Mouse (Mus musculus): Measurements from ENCODE around the gene Zfyve27. TPM values are rescaled to one million over a fixed set of nuclear protein-coding genes. Genes with fewer than 3 reads are reported as not detected.
A peak's percentile ranks its signal among the peaks of the same experiment; 100 is the strongest.

The Zfyve27 gene
- polyA plus RNA-seq, 1 experiment from 2014 or later = 19.5 TPM

DNA sequence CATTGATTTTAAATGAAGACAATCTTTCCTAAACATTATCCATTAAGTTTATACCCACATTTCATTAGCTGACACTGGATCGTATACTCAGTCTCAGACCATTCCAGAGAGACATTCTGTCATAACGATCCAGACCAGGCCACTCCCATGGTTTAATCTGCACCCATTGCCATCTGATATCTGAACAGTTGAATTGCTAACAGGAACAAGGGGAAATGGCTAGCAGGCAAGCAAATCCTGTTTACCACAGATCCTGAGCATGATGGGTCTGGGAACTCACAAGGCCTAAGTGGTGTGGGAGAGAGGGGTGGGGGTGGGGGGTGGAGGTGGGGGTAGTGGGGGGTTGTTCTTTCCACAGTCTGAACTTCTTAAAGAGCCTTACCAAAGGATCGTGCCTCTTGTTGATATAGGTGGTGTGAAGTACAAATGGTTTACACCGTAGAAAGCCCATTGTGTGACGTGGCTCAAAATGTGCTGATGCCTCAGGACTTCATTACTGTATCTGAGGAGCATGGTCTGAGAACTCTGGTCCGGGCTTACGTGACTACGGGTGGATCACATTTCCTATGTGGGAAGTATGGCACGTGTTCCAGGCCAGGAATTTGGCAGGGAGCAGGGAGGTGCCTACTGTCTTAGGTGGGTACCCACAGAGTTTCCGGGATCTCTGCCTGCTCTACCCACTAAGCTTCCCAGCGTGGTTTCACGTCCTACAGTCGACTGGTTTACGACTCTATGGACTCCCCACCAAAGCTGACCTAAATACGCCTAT, 25.1 kb upstream of the Zfyve27 start:
- no peaks in the 10 kb centered on the region for H3K36me3 ChIP-seq (ENCODE audit: control insufficient read depth, insufficient read depth, low read length)
- WGBS = 89% methylated on average over 15 of the region's 15 CpGs

GRCm38 (mm10) chr19:42139724-42140517, 23.8 kb upstream of the Zfyve27 start:
- Histone ChIP-seq H3K9ac (ENCODE audit: low read length) (no peak overlapping the region), H3K9me3 (replicated peaks; ENCODE audit: control insufficient read depth, low read length) (no peaks in the 10 kb centered on the region), H3K36me3 (ENCODE audit: control insufficient read depth, insufficient read depth, low read length) (no peaks in the 10 kb centered on the region), H3K4me1 (ENCODE audit: control insufficient read depth, insufficient read depth, low read length) (no peaks in the 10 kb centered on the region), H3K4me3 (ENCODE audit: low read depth, low read length) (no peak overlapping the region), H3K27ac (ENCODE audit: low read depth, low read length) (no peak overlapping the region), H3K4me2 (ENCODE audit: low read length) (no peak overlapping the region), H3K27me3 (replicated peaks; ENCODE audit: control insufficient read depth, insufficient read depth, low read length) (no peaks in the 10 kb centered on the region)
- ATAC-seq (no peak), DNase-seq (ENCODE audit: low spot score) (no peak)
- WGBS = 85% methylated on average over 5 of the region's 5 CpGs

More for the DNA sequence above, 25.1 kb upstream of the Zfyve27 start:
- no peak overlapping the region for H3K27ac ChIP-seq (ENCODE audit: low read depth, low read length)
- DNase-seq (ENCODE audit: low spot score) (no peak), ATAC-seq (no peak)
- H3K4me3 ChIP-seq (ENCODE audit: low read depth, low read length) = no peak overlapping the region
- H3K4me2 ChIP-seq (ENCODE audit: low read length) = no peak overlapping the region
- no peaks in the 10 kb centered on the region for H3K27me3 ChIP-seq (replicated peaks; ENCODE audit: control insufficient read depth, insufficient read depth, low read length)
- H3K4me1 ChIP-seq (ENCODE audit: control insufficient read depth, insufficient read depth, low read length) = no peaks in the 10 kb centered on the region
- H3K9me3 ChIP-seq (replicated peaks; ENCODE audit: control insufficient read depth, low read length) = no peaks in the 10 kb centered on the region
- no peak overlapping the region for H3K9ac ChIP-seq (ENCODE audit: low read length)

- H3K27me3 ChIP-seq (replicated peaks; ENCODE audit: control insufficient read depth, insufficient read depth, low read length) = 0 out of 2 replicates have a peak, but pooled peaks cover under 1% of the 10 kb centered on the region
- H3K9ac ChIP-seq (ENCODE audit: low read length) = no peak overlapping the region
- H3K4me3 ChIP-seq (ENCODE audit: low read depth, low read length) = no peak overlapping the region
- ATAC-seq (no peak), DNase-seq (ENCODE audit: low spot score) (no peak)
- H3K27ac ChIP-seq (ENCODE audit: low read depth, low read length) = no peak overlapping the region
- no peaks in the 10 kb centered on the region for H3K9me3 ChIP-seq (replicated peaks; ENCODE audit: control insufficient read depth, low read length)
- H3K36me3 ChIP-seq (ENCODE audit: control insufficient read depth, insufficient read depth, low read length) = no peaks in the 10 kb centered on the region
- no peaks in the 10 kb centered on the region for H3K4me1 ChIP-seq (ENCODE audit: control insufficient read depth, insufficient read depth, low read length)
- 74% methylated on average over 3 of the region's 3 CpGs for WGBS
- H3K4me2 ChIP-seq (ENCODE audit: low read length) = no peak overlapping the region
Observed at GRCm38 (mm10) chr19:42141998-42142397, 21.8 kb upstream of the Zfyve27 start.

GRCm38 (mm10) chr19:42142757-42143156, 21.0 kb upstream of the Zfyve27 start:
- H3K36me3 ChIP-seq (ENCODE audit: control insufficient read depth, insufficient read depth, low read length) = no peaks in the 10 kb centered on the region
- H3K9me3 ChIP-seq (replicated peaks; ENCODE audit: control insufficient read depth, low read length) = no peaks in the 10 kb centered on the region
- no peak overlapping the region for H3K9ac ChIP-seq (ENCODE audit: low read length)
- 0 out of 2 replicates have a peak, but pooled peaks cover 2% of the 10 kb centered on the region for H3K27me3 ChIP-seq (replicated peaks; ENCODE audit: control insufficient read depth, insufficient read depth, low read length)
- 78% methylated on average over 2 of the region's 2 CpGs for WGBS
- H3K4me3 ChIP-seq (ENCODE audit: low read depth, low read length) = no peak overlapping the region
- DNase-seq (ENCODE audit: low spot score) = no peak
- H3K4me2 ChIP-seq (ENCODE audit: low read length) = no peak overlapping the region
- H3K4me1 ChIP-seq (ENCODE audit: control insufficient read depth, insufficient read depth, low read length) = 0 out of 2 replicates have a peak, but pooled peaks cover under 1% of the 10 kb centered on the region
- ATAC-seq = no peak
- H3K27ac ChIP-seq (ENCODE audit: low read depth, low read length) = no peak overlapping the region

GRCm38 (mm10) chr19:42144067-42144466, 19.7 kb upstream of the Zfyve27 start:
- no peaks in the 10 kb centered on the region for H3K9me3 ChIP-seq (replicated peaks; ENCODE audit: control insufficient read depth, low read length)
- no peak overlapping the region for H3K4me2 ChIP-seq (ENCODE audit: low read length)
- WGBS = 55% methylated on average over 6 of the region's 6 CpGs
- no peak overlapping the region for H3K9ac ChIP-seq (ENCODE audit: low read length)
- no peaks in the 10 kb centered on the region for H3K36me3 ChIP-seq (ENCODE audit: control insufficient read depth, insufficient read depth, low read length)
- H3K4me3 ChIP-seq (ENCODE audit: low read depth, low read length) = no peak overlapping the region
- H3K27me3 ChIP-seq (replicated peaks; ENCODE audit: control insufficient read depth, insufficient read depth, low read length) = peaks cover 5% of the 10 kb centered on the region
- H3K27ac ChIP-seq (ENCODE audit: low read depth, low read length) = no peak overlapping the region
- 0 out of 2 replicates have a peak, but pooled peaks cover 8% of the 10 kb centered on the region for H3K4me1 ChIP-seq (ENCODE audit: control insufficient read depth, insufficient read depth, low read length)
- DNase-seq (ENCODE audit: low spot score) (no peak), ATAC-seq (no peak)

- DNase-seq (ENCODE audit: low spot score) = peak; percentile 90
- Histone ChIP-seq H3K36me3 (ENCODE audit: control insufficient read depth, insufficient read depth, low read length) (no peaks in the 10 kb centered on the region), H3K9ac (ENCODE audit: low read length) (no peak overlapping the region), H3K27me3 (replicated peaks; ENCODE audit: control insufficient read depth, insufficient read depth, low read length) (peaks cover 8% of the 10 kb centered on the region), H3K4me2 (ENCODE audit: low read length) (no peak overlapping the region), H3K4me3 (ENCODE audit: low read depth, low read length) (no peak overlapping the region), H3K9me3 (replicated peaks; ENCODE audit: control insufficient read depth, low read length) (no peaks in the 10 kb centered on the region), H3K27ac (ENCODE audit: low read depth, low read length) (no peak overlapping the region), H3K4me1 (ENCODE audit: control insufficient read depth, insufficient read depth, low read length) (0 out of 2 replicates have a peak, but pooled peaks cover 8% of the 10 kb centered on the region)
- WGBS = 29% methylated on average over 8 of the region's 8 CpGs
- ATAC-seq = no peak
Observed at GRCm38 (mm10) chr19:42144541-42145167, 19.1 kb upstream of the Zfyve27 start.

DNA sequence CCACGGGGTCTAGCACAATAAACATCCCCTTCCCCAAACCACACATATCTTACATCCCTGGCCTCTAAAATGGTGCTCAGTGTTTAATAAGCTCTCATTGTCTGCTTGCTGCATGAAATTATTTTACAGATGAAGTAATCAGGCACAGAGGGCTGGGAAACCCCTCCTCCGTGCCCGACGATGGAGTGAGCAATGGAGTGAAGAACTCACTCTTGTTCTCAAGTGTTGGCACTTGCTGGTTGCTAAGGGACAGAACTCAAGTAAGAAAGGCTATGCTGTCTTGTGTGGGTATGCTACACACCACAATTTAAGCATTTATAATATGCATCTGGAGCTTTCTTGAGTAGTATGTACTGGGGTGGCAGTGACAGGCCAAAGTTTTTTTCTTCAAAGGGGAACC, 18.5 kb upstream of the Zfyve27 start:
- ATAC-seq = no peak
- no peak overlapping the region for H3K4me3 ChIP-seq (ENCODE audit: low read depth, low read length)
- H3K36me3 ChIP-seq (ENCODE audit: control insufficient read depth, insufficient read depth, low read length) = no peaks in the 10 kb centered on the region
- no peak overlapping the region for H3K9ac ChIP-seq (ENCODE audit: low read length)
- H3K4me2 ChIP-seq (ENCODE audit: low read length) = no peak overlapping the region
- DNase-seq (ENCODE audit: low spot score) = no peak
- WGBS = 69% methylated on average over 4 of the region's 4 CpGs
- H3K9me3 ChIP-seq (replicated peaks; ENCODE audit: control insufficient read depth, low read length) = no peaks in the 10 kb centered on the region
- 0 out of 2 replicates have a peak, but pooled peaks cover 8% of the 10 kb centered on the region for H3K4me1 ChIP-seq (ENCODE audit: control insufficient read depth, insufficient read depth, low read length)
- H3K27ac ChIP-seq (ENCODE audit: low read depth, low read length) = no peak overlapping the region
- H3K27me3 ChIP-seq (replicated peaks; ENCODE audit: control insufficient read depth, insufficient read depth, low read length) = peaks cover 8% of the 10 kb centered on the region

DNA sequence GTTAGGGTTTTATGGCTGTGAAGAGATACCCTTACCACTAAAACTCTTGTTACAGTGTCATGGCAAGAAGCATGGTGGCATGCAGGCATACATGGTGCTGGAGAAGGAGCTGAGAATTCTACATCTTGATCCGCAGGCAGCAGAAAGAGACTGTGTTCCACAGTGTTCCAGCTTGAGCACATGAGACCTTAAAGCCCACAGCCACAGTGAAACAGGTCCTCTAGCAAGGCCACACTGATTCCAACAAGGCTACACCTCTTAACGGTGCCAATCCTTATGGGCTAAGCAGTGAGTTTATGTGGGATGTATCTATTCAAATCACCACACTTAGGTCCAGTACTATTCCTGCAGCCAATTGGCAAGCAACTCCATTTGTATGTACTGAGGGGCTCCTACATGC, 18.0 kb upstream of the Zfyve27 start:
- H3K27ac ChIP-seq (ENCODE audit: low read depth, low read length) = no peak overlapping the region
- 0 out of 2 replicates have a peak, but pooled peaks cover 8% of the 10 kb centered on the region for H3K4me1 ChIP-seq (ENCODE audit: control insufficient read depth, insufficient read depth, low read length)
- H3K36me3 ChIP-seq (ENCODE audit: control insufficient read depth, insufficient read depth, low read length) = no peaks in the 10 kb centered on the region
- H3K4me2 ChIP-seq (ENCODE audit: low read length) = no peak overlapping the region
- H3K9ac ChIP-seq (ENCODE audit: low read length) = no peak overlapping the region
- ATAC-seq (no peak), DNase-seq (ENCODE audit: low spot score) (no peak)
- no peaks in the 10 kb centered on the region for H3K9me3 ChIP-seq (replicated peaks; ENCODE audit: control insufficient read depth, low read length)
- no peak overlapping the region for H3K4me3 ChIP-seq (ENCODE audit: low read depth, low read length)
- WGBS = 88% methylated on average over 2 of the region's 2 CpGs
- peaks cover 8% of the 10 kb centered on the region for H3K27me3 ChIP-seq (replicated peaks; ENCODE audit: control insufficient read depth, insufficient read depth, low read length)
